Mouse (Mus musculus) lung, adult 2 months (tissue): ENCODE data around the gene Pign.

Experiments used
- CTCF ChIP-seq: fragments of 200-500 bp; IDR thresholded peaks from 2 replicates; pipeline ENCODE4 v1.5.1; 2011; ENCODE audit warnings: mild to moderate bottlenecking, low read length, control low read depth; ENCODE audit not compliant: insufficient read depth
- POLR2A ChIP-seq: fragments of 200-500 bp; IDR thresholded peaks from 2 replicates; pipeline ENCODE4 v1.6.1; 2011; ENCODE audit warnings: low read depth, mild to moderate bottlenecking, control low read depth, low read length, borderline replicate concordance; ENCODE audit errors: extremely low read depth

- TF ChIP-seq CTCF (no peak), POLR2A (no peak)
Measured at GRCm38 (mm10) chr1:105695581-105695980, 32.1 kb upstream of the Pign start.
